Mouse (Mus musculus): Measurements from ENCODE around the gene Gpx6. TPM values are rescaled to one million over a fixed set of nuclear protein-coding genes. Genes with fewer than 3 reads are reported as not detected.
A peak's percentile ranks its signal among the peaks of the same experiment; 100 is the strongest.

Gene Gpx6
- 0.38 and 0.39 TPM in 2 replicates for polyA plus RNA-seq (2015; fragmentation: Nextera tagmentation; extraction: Ambion mirVana)

DNA sequence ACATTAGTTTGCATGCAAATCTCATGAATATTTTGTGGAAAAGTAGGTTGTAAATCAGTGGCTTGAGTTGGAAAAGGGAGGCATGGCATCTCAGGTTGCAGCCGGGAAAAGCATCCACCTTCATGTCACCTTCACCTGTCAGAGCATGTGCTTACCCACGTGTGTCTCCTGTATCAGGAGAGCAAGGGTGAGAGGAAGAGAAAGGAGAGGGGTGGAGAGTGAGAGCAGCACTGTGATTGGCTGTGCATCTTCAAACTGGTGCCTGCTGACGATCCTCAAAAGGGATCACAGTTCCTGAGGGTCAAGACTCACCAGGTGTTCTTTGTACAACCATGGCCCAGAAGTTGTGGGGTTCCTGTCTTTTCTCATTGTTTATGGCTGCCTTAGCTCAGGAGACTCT, at the start of gene Gpx6:
Gene Gpx6, plus strand, starts transcription at position 200 of the 400 bp plus-strand sequence.
- Histone ChIP-seq H3K4me2 (no peak within 1 kb of the TSS), H3K9ac (no peak within 1 kb of the TSS), H3K4me1 (no peaks in the 10 kb centered on the region), H3K4me3 (no peak within 1 kb of the TSS), H3K36me3 (no peaks in the 10 kb centered on the region), H3K27me3 (no peaks in the 10 kb centered on the region; the same call in 1 of the 2 replicates), H3K27ac (no peak within 1 kb of the TSS), H3K9me3 (no peaks in the 10 kb centered on the region)
- ATAC-seq (ENCODE audit: insufficient number of reproducible peaks, insufficient read depth, low FRiP score, low TSS enrichment, low read depth), result no peak
- 22% methylated on average over 3 of the region's 3 CpGs for WGBS

DNA sequence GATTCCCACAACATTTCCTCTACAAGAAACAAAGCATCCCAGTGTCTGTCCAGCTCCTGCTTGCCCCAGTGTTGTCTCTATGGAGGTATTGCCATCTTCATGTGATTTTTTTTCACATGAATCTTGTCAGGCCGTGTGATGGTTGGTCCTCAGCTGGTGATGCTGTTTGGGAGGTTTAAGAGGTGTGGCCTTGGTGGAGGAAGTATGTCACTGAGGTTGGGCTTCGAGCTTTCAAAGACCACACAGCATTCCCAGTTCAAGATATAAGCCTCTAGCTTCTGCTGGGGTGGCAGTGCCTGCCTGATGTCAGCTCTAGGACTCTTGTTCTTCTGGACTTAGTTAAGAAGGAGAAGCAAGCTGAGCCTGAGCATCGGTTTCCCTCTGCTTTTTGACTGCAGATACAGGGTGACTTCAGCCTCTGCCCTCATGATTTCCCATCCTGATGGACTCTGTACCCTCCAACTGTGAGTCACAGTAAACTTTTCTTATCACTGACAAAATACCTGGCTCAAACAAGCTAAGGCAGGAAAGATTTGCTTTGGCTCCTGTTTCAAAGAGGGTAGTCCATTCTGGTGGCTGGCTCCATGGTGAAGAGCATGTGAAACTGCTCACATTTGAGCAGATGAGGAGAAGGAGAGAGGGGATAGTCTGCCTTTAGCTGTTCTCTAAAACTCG, 49.0 kb upstream of the Gpx6 start:
- 0 out of 2 replicates have a peak overlapping the region, but pooled peaks have one; percentile 57 for H3K4me2 ChIP-seq
- no peak overlapping the region for H3K4me3 ChIP-seq
- peaks cover 22% of the 10 kb centered on the region; the same call in 1 of the 2 replicates for H3K27me3 ChIP-seq
- H3K4me1 ChIP-seq, result peaks cover 12% of the 10 kb centered on the region; the same call in 1 of the 2 replicates
- WGBS, result 58% methylated on average over 4 of the region's 4 CpGs
- no peaks in the 10 kb centered on the region for H3K9me3 ChIP-seq
- no peak for ATAC-seq (ENCODE audit: insufficient number of reproducible peaks, insufficient read depth, low FRiP score, low TSS enrichment, low read depth)
- H3K27ac ChIP-seq, result no peak overlapping the region
- H3K36me3 ChIP-seq, result no peaks in the 10 kb centered on the region
- H3K9ac ChIP-seq, result no peak overlapping the region

DNA sequence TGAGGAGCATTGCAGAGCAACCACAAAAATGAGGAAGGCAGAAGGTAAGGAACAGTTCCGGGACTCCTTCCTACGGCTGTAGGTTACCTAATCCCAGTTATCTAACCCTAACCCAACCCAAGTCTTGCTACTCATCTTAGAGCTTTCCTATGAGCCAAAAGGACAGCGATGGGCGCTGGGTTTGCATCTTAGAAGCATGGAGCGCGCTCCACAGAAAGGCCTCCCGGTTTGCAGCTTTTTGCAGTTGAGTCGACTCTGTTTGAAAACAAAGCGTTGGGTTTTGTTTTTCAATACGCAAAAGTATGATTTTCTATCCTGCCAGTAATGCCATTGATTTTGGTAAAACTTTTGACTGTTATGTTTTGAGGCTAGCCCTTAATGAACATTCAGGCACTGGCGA, 48.0 kb upstream of the Gpx6 start:
- ATAC-seq (ENCODE audit: insufficient number of reproducible peaks, insufficient read depth, low FRiP score, low TSS enrichment, low read depth), result no peak
- Histone ChIP-seq H3K27ac (no peak overlapping the region), H3K9ac (peak overlapping the region; percentile 44), H3K9me3 (no peaks in the 10 kb centered on the region), H3K36me3 (no peaks in the 10 kb centered on the region), H3K4me3 (peak overlapping the region; percentile 46), H3K4me1 (peaks cover 7% of the 10 kb centered on the region; the same call in 1 of the 2 replicates), H3K27me3 (peaks cover 23% of the 10 kb centered on the region), H3K4me2 (peak overlapping the region; percentile 57)
- 2% methylated on average over 11 of the region's 11 CpGs for WGBS

DNA sequence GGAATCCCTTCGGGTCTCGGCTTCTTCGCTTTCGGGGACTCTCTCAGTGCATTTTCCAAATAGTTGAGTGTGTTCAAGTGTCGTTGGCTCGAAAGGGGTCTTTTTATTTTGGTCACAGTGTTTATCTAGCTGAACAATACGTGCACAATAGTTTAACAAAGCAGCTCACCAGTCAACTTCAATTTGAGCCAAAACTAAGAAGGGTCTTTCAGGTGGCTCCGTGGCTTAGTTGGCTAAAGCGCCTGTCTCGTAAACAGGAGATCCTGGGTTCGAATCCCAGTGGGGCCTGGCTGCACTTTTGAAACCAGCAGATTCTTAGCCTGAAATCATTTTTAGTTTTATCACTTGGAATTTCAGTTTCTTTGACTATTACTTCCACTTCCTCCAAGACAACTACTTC, 47.6 kb upstream of the Gpx6 start:
- Histone ChIP-seq H3K27me3 (peaks cover 23% of the 10 kb centered on the region), H3K36me3 (no peaks in the 10 kb centered on the region), H3K4me2 (peak overlapping the region; percentile 57), H3K4me3 (peak overlapping the region; percentile 46), H3K9me3 (no peaks in the 10 kb centered on the region), H3K9ac (peak overlapping the region; percentile 44), H3K27ac (no peak overlapping the region), H3K4me1 (peaks cover 7% of the 10 kb centered on the region; the same call in 1 of the 2 replicates)
- no peak for ATAC-seq (ENCODE audit: insufficient number of reproducible peaks, insufficient read depth, low FRiP score, low TSS enrichment, low read depth)
- WGBS, result 3% methylated on average over 11 of the region's 11 CpGs

DNA sequence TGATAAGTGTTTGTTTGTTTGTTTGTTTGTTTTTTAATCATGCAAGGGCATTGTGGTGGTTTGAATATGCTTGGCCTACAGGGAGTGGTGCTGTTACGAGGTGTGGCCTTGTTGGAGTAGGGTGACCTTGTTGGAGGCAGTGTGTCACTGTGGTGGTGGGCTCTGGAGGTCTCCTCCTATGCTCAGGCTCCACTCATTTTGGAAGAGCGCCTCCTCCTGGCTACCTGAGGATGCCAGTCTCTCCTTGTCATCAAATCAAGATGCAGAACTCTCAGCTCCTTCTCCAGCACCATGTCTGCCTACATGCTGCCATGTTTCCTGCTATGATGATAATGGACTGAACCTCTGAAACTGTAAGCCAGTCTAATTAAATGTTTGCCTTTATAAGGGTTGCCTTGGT, 46.2 kb upstream of the Gpx6 start:
- H3K36me3 ChIP-seq, result no peaks in the 10 kb centered on the region
- 57% methylated on average over 2 of the region's 2 CpGs for WGBS
- H3K27ac ChIP-seq, result no peak overlapping the region
- H3K4me3 ChIP-seq, result no peak overlapping the region
- H3K4me1 ChIP-seq, result no peaks in the 10 kb centered on the region
- H3K9me3 ChIP-seq, result no peaks in the 10 kb centered on the region
- ATAC-seq (ENCODE audit: insufficient number of reproducible peaks, insufficient read depth, low FRiP score, low TSS enrichment, low read depth), result no peak
- no peak overlapping the region for H3K4me2 ChIP-seq
- H3K9ac ChIP-seq, result no peak overlapping the region
- H3K27me3 ChIP-seq, result peaks cover 18% of the 10 kb centered on the region

DNA sequence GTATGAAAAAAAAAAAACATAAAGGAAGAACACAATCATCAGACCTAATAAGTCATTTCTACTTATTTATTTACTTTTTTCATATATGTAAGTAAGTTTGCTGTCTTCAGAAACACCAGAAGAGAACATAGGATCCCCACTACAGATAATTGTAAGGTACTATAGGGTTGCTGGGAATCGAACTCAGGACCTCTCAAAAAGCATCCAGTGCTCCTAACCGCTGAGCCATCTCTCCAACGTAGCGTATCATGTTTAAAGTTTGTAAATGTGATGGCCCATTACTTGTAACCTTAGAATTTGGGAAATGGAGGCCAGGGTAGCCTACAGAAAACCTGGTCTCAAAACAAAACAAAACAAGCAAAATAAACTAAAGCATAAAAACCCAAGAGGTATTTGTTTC, 44.4 kb upstream of the Gpx6 start:
- Histone ChIP-seq H3K27me3 (peaks cover 7% of the 10 kb centered on the region), H3K9ac (no peak overlapping the region), H3K4me1 (no peaks in the 10 kb centered on the region), H3K9me3 (no peaks in the 10 kb centered on the region), H3K27ac (no peak overlapping the region), H3K4me2 (peak overlapping the region; percentile 37), H3K36me3 (no peaks in the 10 kb centered on the region), H3K4me3 (peak overlapping the region; percentile 20; the same call in 1 of the 2 replicates)
- 14% methylated on average over 4 of the region's 4 CpGs for WGBS
- ATAC-seq (ENCODE audit: insufficient number of reproducible peaks, insufficient read depth, low FRiP score, low TSS enrichment, low read depth), result no peak

DNA sequence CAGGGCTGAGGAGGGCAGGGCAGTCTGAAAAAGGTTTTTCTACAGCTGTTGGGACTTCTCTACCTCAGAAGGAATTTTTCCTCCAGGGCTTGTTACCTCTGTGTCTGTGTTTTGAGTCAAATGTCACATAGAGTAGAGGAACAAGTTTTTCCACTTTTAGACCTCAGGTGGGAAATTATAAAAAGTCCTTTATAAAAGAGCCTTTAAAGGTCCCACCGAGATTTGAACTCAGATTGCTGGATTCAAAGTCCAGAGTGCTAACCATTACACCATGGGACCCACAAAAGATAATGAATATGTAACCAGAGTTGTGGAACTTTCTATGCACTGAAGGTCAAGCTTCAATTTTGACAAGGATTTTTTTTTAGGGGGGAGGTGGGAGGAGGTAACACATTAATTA, 43.7 kb upstream of the Gpx6 start:
- H3K9ac ChIP-seq, result peak overlapping the region; percentile 40; the same call in 1 of the 2 replicates
- H3K4me2 ChIP-seq, result peak overlapping the region; percentile 37
- no peaks in the 10 kb centered on the region for H3K9me3 ChIP-seq
- no peaks in the 10 kb centered on the region for H3K4me1 ChIP-seq
- peak overlapping the region; percentile 20; the same call in 1 of the 2 replicates for H3K4me3 ChIP-seq
- H3K36me3 ChIP-seq, result no peaks in the 10 kb centered on the region
- 6% methylated on average over 1 of the region's 1 CpGs for WGBS
- H3K27ac ChIP-seq, result peak overlapping the region; percentile 16; the same call in 1 of the 2 replicates
- ATAC-seq (ENCODE audit: insufficient number of reproducible peaks, insufficient read depth, low FRiP score, low TSS enrichment, low read depth), result no peak
- peaks cover 7% of the 10 kb centered on the region for H3K27me3 ChIP-seq

DNA sequence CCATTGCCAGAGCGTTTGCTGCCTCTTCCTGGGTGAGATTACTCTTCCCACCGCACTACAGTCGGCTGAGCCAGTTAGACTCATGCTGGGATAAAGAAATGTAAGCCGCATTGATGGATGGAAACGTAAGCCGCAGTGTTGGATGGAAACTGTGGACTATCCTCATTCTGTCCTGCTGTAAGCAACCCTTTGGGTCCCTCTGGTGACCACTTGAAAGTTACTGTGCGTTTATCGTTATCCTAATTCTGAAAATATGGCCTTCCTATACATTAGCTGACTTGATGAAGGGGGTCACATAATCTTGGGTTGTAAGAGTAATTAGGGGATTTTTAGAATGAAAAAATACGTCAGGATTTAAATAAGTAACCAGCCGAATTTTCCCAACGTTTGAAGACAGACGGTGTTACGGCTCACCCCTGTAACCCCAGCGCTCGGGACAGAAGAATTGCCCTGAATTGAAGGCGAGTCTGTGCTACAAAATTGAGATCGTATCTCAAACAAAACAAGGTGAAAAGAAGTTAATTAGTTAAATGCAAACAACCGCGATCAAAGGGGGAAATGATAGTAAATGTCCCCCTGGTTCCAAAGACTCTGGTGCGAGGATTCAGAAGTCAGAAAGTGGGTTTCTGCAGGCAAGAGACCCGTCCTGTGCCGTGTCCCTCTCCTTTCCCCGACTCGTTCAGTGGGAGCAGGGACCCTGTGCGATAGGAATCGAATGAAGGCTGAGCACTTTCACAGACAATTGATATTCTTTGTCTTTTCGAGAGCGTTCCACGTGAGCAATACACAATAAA, 36.7 kb upstream of the Gpx6 start:
- Histone ChIP-seq H3K9ac (peak overlapping the region; percentile 63), H3K4me1 (peaks cover 4% of the 10 kb centered on the region; the same call in 1 of the 2 replicates), H3K4me2 (peak overlapping the region; percentile 70), H3K9me3 (no peaks in the 10 kb centered on the region), H3K27ac (no peak overlapping the region), H3K27me3 (peaks cover 7% of the 10 kb centered on the region), H3K4me3 (peak overlapping the region; percentile 60), H3K36me3 (no peaks in the 10 kb centered on the region)
- under 1% methylated on average over 29 of the region's 29 CpGs for WGBS
- ATAC-seq (ENCODE audit: insufficient number of reproducible peaks, insufficient read depth, low FRiP score, low TSS enrichment, low read depth), result no peak

DNA sequence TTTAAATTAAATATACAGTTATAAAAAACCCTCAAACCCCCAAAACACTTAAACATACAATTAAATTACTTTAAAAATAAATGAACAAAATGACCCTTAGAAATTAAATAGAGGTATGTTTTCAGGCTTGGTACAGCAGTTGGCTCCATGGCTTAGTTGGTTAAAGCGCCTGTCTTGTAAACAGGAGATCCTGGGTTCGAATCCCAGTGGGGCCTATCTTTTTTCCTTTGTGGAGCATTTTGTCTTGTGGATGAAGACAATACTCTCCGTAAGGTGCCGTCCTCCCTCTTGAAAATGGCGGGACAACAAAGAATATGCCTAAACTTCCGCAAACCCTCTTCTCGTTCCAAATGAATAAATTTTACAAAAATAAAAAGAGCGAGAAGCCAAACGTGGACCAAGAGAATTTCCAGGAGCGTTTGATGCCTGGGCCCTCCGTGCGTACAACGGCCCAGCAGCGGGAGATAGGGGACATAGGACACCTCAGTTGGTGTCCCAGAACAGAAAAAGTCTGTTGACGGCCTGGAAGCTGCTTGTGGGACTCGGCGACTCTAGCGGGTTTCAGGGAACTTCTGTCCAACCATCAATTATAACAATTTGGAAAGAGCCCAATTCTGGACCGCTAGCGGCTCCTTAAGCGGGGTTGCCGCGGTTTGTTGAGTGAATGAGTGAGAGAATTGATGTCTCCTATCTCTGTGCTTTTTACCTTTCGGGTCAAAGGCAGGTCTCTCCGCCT, 35.9 kb upstream of the Gpx6 start:
- Histone ChIP-seq H3K9me3 (no peaks in the 10 kb centered on the region), H3K36me3 (no peaks in the 10 kb centered on the region), H3K4me3 (peak overlapping the region; percentile 60), H3K27me3 (peaks cover 7% of the 10 kb centered on the region), H3K4me1 (peaks cover 4% of the 10 kb centered on the region; the same call in 1 of the 2 replicates), H3K4me2 (peak overlapping the region; percentile 70), H3K9ac (peak overlapping the region; percentile 75), H3K27ac (no peak overlapping the region)
- peak; percentile 71; the same call in 1 of the 2 replicates for ATAC-seq (ENCODE audit: insufficient number of reproducible peaks, insufficient read depth, low FRiP score, low TSS enrichment, low read depth)
- WGBS, result under 1% methylated on average over 25 of the region's 25 CpGs

DNA sequence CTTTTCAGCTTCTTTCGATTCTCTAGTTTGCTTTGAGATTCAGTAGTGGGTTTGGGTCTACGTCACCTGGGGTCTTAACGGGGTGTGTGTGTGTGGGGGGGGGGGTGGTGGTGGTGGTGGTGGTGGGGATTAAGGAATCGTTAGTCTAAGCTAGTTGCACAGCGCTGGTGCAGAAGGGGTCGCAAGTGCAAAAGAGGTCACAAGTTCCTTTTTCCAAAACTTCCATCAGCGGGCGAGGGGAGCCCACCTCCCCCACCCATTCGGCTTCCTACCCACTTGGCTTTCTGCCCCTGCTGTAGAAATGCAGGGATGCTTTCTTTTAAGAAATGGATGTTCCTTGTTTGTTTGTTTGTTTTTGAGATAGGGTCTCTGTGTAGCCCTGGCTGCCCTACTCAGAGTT, 35.4 kb upstream of the Gpx6 start:
- no peaks in the 10 kb centered on the region for H3K9me3 ChIP-seq
- no peaks in the 10 kb centered on the region for H3K36me3 ChIP-seq
- no peak overlapping the region for H3K27ac ChIP-seq
- H3K4me1 ChIP-seq, result peaks cover 4% of the 10 kb centered on the region; the same call in 1 of the 2 replicates
- H3K4me2 ChIP-seq, result peak overlapping the region; percentile 70
- WGBS, result 2% methylated on average over 9 of the region's 9 CpGs
- no peak for ATAC-seq (ENCODE audit: insufficient number of reproducible peaks, insufficient read depth, low FRiP score, low TSS enrichment, low read depth)
- H3K4me3 ChIP-seq, result peak overlapping the region; percentile 60
- peaks cover 7% of the 10 kb centered on the region for H3K27me3 ChIP-seq
- H3K9ac ChIP-seq, result peak overlapping the region; percentile 75

DNA sequence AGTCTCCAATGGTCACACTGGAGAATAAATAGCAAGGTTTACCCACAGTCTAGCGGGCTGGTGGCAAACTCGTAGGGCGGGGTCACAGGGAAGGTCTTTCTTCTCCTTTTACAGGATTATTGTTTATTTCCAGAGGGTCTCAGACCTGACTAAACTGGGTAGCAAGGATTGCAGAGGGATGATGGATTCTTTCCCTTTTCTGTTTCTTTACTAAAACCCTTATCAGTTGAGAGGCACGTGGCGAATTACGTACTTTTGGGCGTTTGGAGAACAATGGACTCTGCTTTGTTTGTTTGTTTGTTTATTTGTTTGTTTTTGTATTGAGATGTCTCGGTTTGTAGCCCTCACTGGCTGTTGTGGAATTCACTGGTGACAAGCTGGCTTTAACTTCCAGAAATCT, 32.8 kb upstream of the Gpx6 start:
- 7% methylated on average over 8 of the region's 8 CpGs for WGBS
- H3K9me3 ChIP-seq, result no peaks in the 10 kb centered on the region
- peaks cover 4% of the 10 kb centered on the region for H3K27me3 ChIP-seq
- no peaks in the 10 kb centered on the region for H3K36me3 ChIP-seq
- H3K4me1 ChIP-seq, result peaks cover 4% of the 10 kb centered on the region; the same call in 1 of the 2 replicates
- H3K4me2 ChIP-seq, result peak overlapping the region; percentile 64
- H3K9ac ChIP-seq, result peak overlapping the region; percentile 62
- no peak for ATAC-seq (ENCODE audit: insufficient number of reproducible peaks, insufficient read depth, low FRiP score, low TSS enrichment, low read depth)
- H3K27ac ChIP-seq, result no peak overlapping the region
- peak overlapping the region; percentile 57 for H3K4me3 ChIP-seq

All from embryonic facial prominence, embryonic 13.5 days (tissue).